ENCODE assay signal across 14 mouse cellular contexts in genomic region chr4:31724400-31724799, GRCm38 (mm10).
"Had no signal": no experiment of that assay in that cellular context is flagged by ENCODE, and none has a peak within 500 bp of the region (broad histone marks: within the 10 kb centered on the region; RNA-seq: fewer than 3 reads in every experiment).

No protein-coding gene starts in this region.

- H3K27me3 ChIP-seq: intestine, embryonic 15.5 days; limb, embryonic 15.5 days; liver, embryonic 12.5 days; midbrain, embryonic 15.5 days; neural tube, embryonic 13.5 days had no signal

- H3K27ac ChIP-seq: hindbrain, embryonic 14.5 days; intestine, embryonic 15.5 days; limb, embryonic 15.5 days; liver, embryonic 12.5 days; macrophage; midbrain, embryonic 15.5 days; neural tube, embryonic 13.5 days; stomach, postnatal 0 days had no signal

- H3K4me1 ChIP-seq: intestine, embryonic 15.5 days; limb, embryonic 15.5 days; liver, embryonic 12.5 days had no signal

- H3K9me3 ChIP-seq: intestine, embryonic 15.5 days; limb, embryonic 15.5 days; liver, embryonic 12.5 days; midbrain, embryonic 15.5 days; neural tube, embryonic 13.5 days had no signal

- H3K36me3 ChIP-seq: intestine, embryonic 15.5 days; limb, embryonic 15.5 days; liver, embryonic 12.5 days; midbrain, embryonic 15.5 days; neural tube, embryonic 13.5 days had no signal

- DNase-seq: left cerebral cortex, postnatal 4 days; lung, embryonic 14.5 days; lung, postnatal 10 days; right cerebral cortex, adult 18-20 months; right cerebral cortex, postnatal 25 days; thymus, postnatal 4 days had no signal

- H3K9ac ChIP-seq: hindbrain, embryonic 14.5 days; intestine, embryonic 15.5 days; limb, embryonic 15.5 days; liver, embryonic 12.5 days; lung, embryonic 14.5 days; midbrain, embryonic 15.5 days; neural tube, embryonic 13.5 days had no signal

- H3K4me3 ChIP-seq: intestine, embryonic 15.5 days; limb, embryonic 15.5 days; liver, embryonic 12.5 days; midbrain, embryonic 15.5 days; neural tube, embryonic 13.5 days had no signal

- H3K4me2 ChIP-seq: hindbrain, embryonic 14.5 days; intestine, embryonic 15.5 days; limb, embryonic 15.5 days; liver, embryonic 12.5 days; lung, embryonic 14.5 days; midbrain, embryonic 15.5 days; neural tube, embryonic 13.5 days had no signal

- ATAC-seq: intestine, embryonic 15.5 days; liver, embryonic 12.5 days; midbrain, embryonic 15.5 days had no signal
